Mouse (Mus musculus): ENCODE measurements around the gene Gm10073.

- no peak for TF ChIP-seq EP300 (IDR thresholded peaks at IDR 0.05; ENCODE audit: low read depth)
- no peak for TF ChIP-seq CTCF (IDR thresholded peaks at IDR 0.05; ENCODE audit: low read depth)
These were observed 26.5 kb downstream of the Gm10073 start for GRCm38 (mm10) chr8:106546746-106547145.
